Mouse (Mus musculus): ENCODE results near the gene Gm8108.
"Not testable (repeated sequence)": the region's sequence is repeated elsewhere in the genome, so short reads cannot be mapped to it uniquely, and the experiment has no call there.

Gene Gm8108

GRCm38 (mm10) chr14:4110426-4110825 lies at the start of gene Gm8108:
Gm8108 (plus strand) TSS chr14:4110526.
- not testable (repeated sequence) for DNase-seq

- not testable (repeated sequence) for DNase-seq
Measured at GRCm38 (mm10) chr14:4083820-4084219, 26.5 kb upstream of the Gm8108 start, which contains the start of gene Gm3115. Gm3115 (plus strand) TSS chr14:4084120.

GRCm38 (mm10) chr14:4141646-4142045 lies 31.3 kb downstream of the Gm8108 start:
- not testable (repeated sequence) for DNase-seq

- DNase-seq: not testable (repeated sequence)
Measured at GRCm38 (mm10) chr14:4164730-4165129, 54.4 kb downstream of the Gm8108 start, which contains the start of gene Gm3127. Gm3127 (plus strand) TSS chr14:4165030.

- not testable (repeated sequence) for DNase-seq
Measured at GRCm38 (mm10) chr14:4182030-4182429, 71.7 kb downstream of the Gm8108 start.

Data from thymus, postnatal 14 days (tissue).